Mouse (Mus musculus): ENCODE results near the gene Slc2a4. TPM values are rescaled to one million over a fixed set of nuclear protein-coding genes. Genes with fewer than 3 reads are reported as not detected.
A peak's percentile ranks its signal among the peaks of the same experiment; 100 is the strongest.

Slc2a4 gene
- polyA plus RNA-seq, 1 experiment from 2014 or later = 3.9 TPM

DNA sequence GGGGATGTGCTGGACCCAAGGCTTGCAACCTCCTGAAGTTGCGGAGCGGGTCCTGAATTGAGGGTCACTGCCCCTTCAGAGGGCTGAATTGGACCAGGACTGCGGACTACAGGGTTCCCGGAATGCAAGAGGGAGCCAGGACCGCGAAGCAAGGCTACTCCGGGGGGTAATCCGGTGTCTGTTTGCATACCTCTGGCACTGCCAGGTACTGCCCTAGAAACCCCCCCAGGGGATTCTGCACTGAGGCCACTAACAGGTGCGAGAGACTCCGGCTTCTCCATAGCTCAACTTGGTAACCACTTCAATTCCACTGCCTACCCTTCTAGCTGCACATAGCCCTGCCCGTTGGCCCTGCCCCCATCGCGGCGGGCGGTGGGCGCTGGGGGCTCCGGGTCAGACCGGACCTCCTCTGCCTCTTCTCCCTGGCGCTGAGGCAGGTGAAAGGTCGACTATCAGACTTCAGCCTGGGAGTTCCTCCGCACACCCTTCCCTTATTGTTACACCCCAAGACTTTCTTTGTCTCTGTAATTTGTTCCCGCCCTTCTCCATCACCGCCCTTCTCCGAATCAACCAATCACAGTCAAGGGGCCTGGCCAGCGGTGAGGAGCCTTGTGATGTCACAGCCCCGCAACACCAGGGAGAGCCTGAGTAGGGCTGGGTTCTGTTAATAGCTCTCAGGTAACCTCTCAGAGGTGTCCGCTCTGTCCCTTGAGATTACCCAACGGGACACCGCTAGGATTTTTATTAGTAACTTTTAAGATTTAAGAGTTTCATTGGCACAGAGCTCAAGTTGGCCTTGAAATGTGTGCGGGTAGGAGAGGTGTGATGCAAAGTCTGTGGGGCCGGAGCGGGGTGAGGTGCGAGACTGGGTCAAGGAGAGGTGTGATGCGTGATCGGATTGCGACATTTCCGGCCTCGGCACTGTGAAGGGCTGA lies 47.2 kb downstream of the Slc2a4 start, which contains the start of the genes 2810408A11Rik and Neurl4:
2810408A11Rik (minus strand) TSS at position 517 of the 935 bp plus-strand sequence.
Neurl4 (plus strand) TSS at position 602 of the 935 bp plus-strand sequence.
- H3K4me1 ChIP-seq (replicated peaks) = peaks cover 36% of the 10 kb centered on the region
- peak within 1 kb of the TSS; percentile 97 for H3K9ac ChIP-seq
- H3K36me3 ChIP-seq = peaks cover 29% of the 10 kb centered on the region
- H3K4me2 ChIP-seq = peak within 1 kb of the TSS; percentile 94
- no peaks in the 10 kb centered on the region for H3K27me3 ChIP-seq
- ATAC-seq (ENCODE audit: low FRiP score) = peak; percentile 93
- peak within 1 kb of the TSS; percentile 89 for H3K4me3 ChIP-seq
- under 1% methylated on average over 38 of the region's 38 CpGs for WGBS
- H3K27ac ChIP-seq = peak within 1 kb of the TSS; percentile 99
- no peaks in the 10 kb centered on the region for H3K9me3 ChIP-seq

DNA sequence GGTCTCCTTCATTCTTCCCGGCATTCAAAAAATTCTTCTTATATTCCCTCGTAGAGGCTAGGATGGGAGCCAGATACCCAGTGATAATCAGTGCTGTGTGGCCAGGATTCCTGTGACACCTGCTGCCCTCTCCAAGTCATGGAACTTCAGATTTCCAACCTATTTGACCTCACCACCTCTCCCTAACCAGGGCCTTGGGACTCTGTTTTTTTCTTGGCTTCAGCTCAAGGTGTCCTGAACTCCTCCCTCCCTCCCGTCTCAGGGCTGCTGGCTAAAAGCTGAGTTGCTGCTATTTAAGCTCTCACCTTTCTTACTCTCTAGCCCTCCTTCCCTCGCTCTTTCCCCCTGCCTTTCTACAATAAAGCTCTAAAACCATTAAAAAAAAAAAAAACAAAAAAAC lies 48.1 kb downstream of the Slc2a4 start:
- peaks cover 21% of the 10 kb centered on the region for H3K36me3 ChIP-seq
- H3K27ac ChIP-seq = peak overlapping the region; percentile 99; the same call in 1 of the 2 replicates
- H3K4me1 ChIP-seq (replicated peaks) = peaks cover 36% of the 10 kb centered on the region
- ATAC-seq (ENCODE audit: low FRiP score) = no peak
- no peaks in the 10 kb centered on the region for H3K9me3 ChIP-seq
- H3K27me3 ChIP-seq = no peaks in the 10 kb centered on the region
- 35% methylated on average over 4 of the region's 4 CpGs for WGBS
- H3K9ac ChIP-seq = peak overlapping the region; percentile 97
- peak overlapping the region; percentile 94 for H3K4me2 ChIP-seq
- H3K4me3 ChIP-seq = peak overlapping the region; percentile 89

DNA sequence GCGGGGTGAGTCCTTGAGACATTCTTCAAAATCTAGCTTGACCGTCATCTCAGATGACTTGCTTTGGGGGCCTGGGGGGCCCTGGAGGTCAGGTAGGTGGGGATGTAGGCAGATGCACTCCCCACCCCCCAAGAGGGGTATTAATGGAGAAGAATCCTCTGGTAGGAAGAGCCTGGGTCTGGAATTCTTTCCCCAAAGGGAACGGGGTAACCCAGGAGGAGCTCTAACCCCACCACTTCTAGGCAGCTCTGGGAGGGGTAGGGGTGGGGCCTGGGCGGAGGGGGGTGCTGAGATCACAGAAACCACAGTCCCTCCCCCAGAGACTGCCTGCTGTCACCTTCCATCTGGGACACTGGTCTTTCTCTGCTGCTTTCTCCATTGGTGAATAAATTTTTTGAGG lies 52.7 kb downstream of the Slc2a4 start, which contains the start of gene Acap1:
Acap1 (minus strand) TSS at position 249 of the 400 bp plus-strand sequence.
- Histone ChIP-seq H3K4me1 (replicated peaks) (peaks cover 21% of the 10 kb centered on the region), H3K4me3 (no peak within 1 kb of the TSS), H3K36me3 (peaks cover 3% of the 10 kb centered on the region; the same call in 1 of the 2 replicates), H3K9ac (no peak within 1 kb of the TSS), H3K27ac (no peak within 1 kb of the TSS), H3K9me3 (no peaks in the 10 kb centered on the region), H3K27me3 (0 out of 2 replicates have a peak, but pooled peaks cover 3% of the 10 kb centered on the region), H3K4me2 (no peak within 1 kb of the TSS)
- ATAC-seq (ENCODE audit: low FRiP score) = no peak
- 84% methylated on average over 4 of the region's 4 CpGs for WGBS

DNA sequence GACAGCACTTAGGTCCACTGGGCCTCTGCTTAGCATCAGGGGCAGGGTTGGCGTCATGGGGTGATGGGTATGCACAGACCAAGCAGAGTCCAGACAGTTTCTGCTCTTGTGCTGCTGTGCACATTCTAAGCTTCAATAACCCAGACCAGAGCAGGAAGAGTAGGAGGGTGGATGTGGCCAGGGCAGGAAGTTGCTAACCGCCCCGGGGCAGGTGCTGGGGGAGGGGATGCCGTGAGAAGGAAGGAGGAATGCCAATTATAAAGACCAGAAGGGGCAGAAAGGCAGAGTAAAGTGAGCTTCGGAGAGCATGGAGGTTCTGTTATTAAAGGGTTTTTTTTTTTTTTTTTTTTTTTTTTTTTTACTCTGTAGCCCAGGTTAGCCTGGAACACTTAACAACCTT lies 53.3 kb downstream of the Slc2a4 start:
- H3K4me2 ChIP-seq = no peak overlapping the region
- peaks cover 17% of the 10 kb centered on the region for H3K4me1 ChIP-seq (replicated peaks)
- H3K4me3 ChIP-seq = no peak overlapping the region
- WGBS = 80% methylated on average over 5 of the region's 5 CpGs
- no peak overlapping the region for H3K9ac ChIP-seq
- no peak for ATAC-seq (ENCODE audit: low FRiP score)
- no peaks in the 10 kb centered on the region for H3K9me3 ChIP-seq
- peaks cover 3% of the 10 kb centered on the region; the same call in 1 of the 2 replicates for H3K36me3 ChIP-seq
- H3K27ac ChIP-seq = no peak overlapping the region
- H3K27me3 ChIP-seq = 0 out of 2 replicates have a peak, but pooled peaks cover 3% of the 10 kb centered on the region

Small RNA genes lying within 50 kb of the gene (microRNA-seq; reads per million reads assigned to microRNA genes)
- not detected for gene Gm44349

Other genes with a start within 250 kb of the Slc2a4 start
- gene Polr2a, start 189.6 kb downstream of the Slc2a4 start, polyA plus RNA-seq (2015; fragmentation: Nextera tagmentation; extraction: Ambion mirVana) = 18.8 and 20.4 TPM in 2 replicates
- gene Slc35g3, start 186.2 kb downstream of the Slc2a4 start, polyA plus RNA-seq (2015; fragmentation: Nextera tagmentation; extraction: Ambion mirVana) = 0.35 and 0.87 TPM in 2 replicates
- 3.2 TPM in 2 replicates for gene Zbtb4, start 182.3 kb downstream of the Slc2a4 start, polyA plus RNA-seq (2015; fragmentation: Nextera tagmentation; extraction: Ambion mirVana)
- gene Chrnb1, start 152.2 kb downstream of the Slc2a4 start, polyA plus RNA-seq (2015; fragmentation: Nextera tagmentation; extraction: Ambion mirVana) = 1.5 and 2.6 TPM in 2 replicates
- 4.8 and 5.5 TPM in 2 replicates for gene Fgf11, start 146.3 kb downstream of the Slc2a4 start, polyA plus RNA-seq (2015; fragmentation: Nextera tagmentation; extraction: Ambion mirVana)
- gene Tmem102, start 142.6 kb downstream of the Slc2a4 start, polyA plus RNA-seq (2015; fragmentation: Nextera tagmentation; extraction: Ambion mirVana) = 1.1 TPM in 2 replicates
- gene Gm39566, start 132.9 kb downstream of the Slc2a4 start, polyA plus RNA-seq (2015; fragmentation: Nextera tagmentation; extraction: Ambion mirVana) = not detected in 2 replicates
- 0.10 TPM in 1 of 2 replicates, not detected in the other for gene Spem2, start 129.7 kb downstream of the Slc2a4 start, polyA plus RNA-seq (2015; fragmentation: Nextera tagmentation; extraction: Ambion mirVana)
- gene Spem1, start 126.0 kb downstream of the Slc2a4 start, polyA plus RNA-seq (2015; fragmentation: Nextera tagmentation; extraction: Ambion mirVana) = 0.70 and 0.81 TPM in 2 replicates
- 21.4 and 22.0 TPM in 2 replicates for gene Nlgn2, start 110.4 kb downstream of the Slc2a4 start, polyA plus RNA-seq (2015; fragmentation: Nextera tagmentation; extraction: Ambion mirVana)
- 368 and 374 TPM in 2 replicates for gene Tmem256, start 109.7 kb downstream of the Slc2a4 start, polyA plus RNA-seq (2015; fragmentation: Nextera tagmentation; extraction: Ambion mirVana)
- gene Plscr3, start 101.8 kb downstream of the Slc2a4 start, polyA plus RNA-seq (2015; fragmentation: Nextera tagmentation; extraction: Ambion mirVana) = 51.7 and 53.7 TPM in 2 replicates
- gene Tnk1, start 89.5 kb downstream of the Slc2a4 start, polyA plus RNA-seq (2015; fragmentation: Nextera tagmentation; extraction: Ambion mirVana) = 0.13 and 0.23 TPM in 2 replicates
- gene Tmem95, start 70.2 kb downstream of the Slc2a4 start, polyA plus RNA-seq (2015; fragmentation: Nextera tagmentation; extraction: Ambion mirVana) = not detected in 2 replicates
- gene Kctd11, start 66.8 kb downstream of the Slc2a4 start, polyA plus RNA-seq (2015; fragmentation: Nextera tagmentation; extraction: Ambion mirVana) = 2.0 and 2.5 TPM in 2 replicates
- gene Acap1, start 52.6 kb downstream of the Slc2a4 start, polyA plus RNA-seq (2015; fragmentation: Nextera tagmentation; extraction: Ambion mirVana) = 0.17 and 0.52 TPM in 2 replicates
- 10.3 and 11.7 TPM in 2 replicates for gene 2810408A11Rik, start 47.2 kb downstream of the Slc2a4 start, polyA plus RNA-seq (2015; fragmentation: Nextera tagmentation; extraction: Ambion mirVana)
- gene Neurl4, start 47.1 kb downstream of the Slc2a4 start, polyA plus RNA-seq (2015; fragmentation: Nextera tagmentation; extraction: Ambion mirVana) = 18.8 and 22.6 TPM in 2 replicates
- gene Gps2, start 34.3 kb downstream of the Slc2a4 start, polyA plus RNA-seq (2015; fragmentation: Nextera tagmentation; extraction: Ambion mirVana) = 72.4 and 77.3 TPM in 2 replicates
- 1,129 and 1,134 TPM in 2 replicates for gene Eif5a, start 26.2 kb downstream of the Slc2a4 start, polyA plus RNA-seq (2015; fragmentation: Nextera tagmentation; extraction: Ambion mirVana)
- gene Ybx2, start 12.4 kb downstream of the Slc2a4 start, polyA plus RNA-seq (2015; fragmentation: Nextera tagmentation; extraction: Ambion mirVana) = 4.0 and 7.1 TPM in 2 replicates
- 0.38 and 0.87 TPM in 2 replicates for gene Cldn7, start 16.6 kb upstream of the Slc2a4 start, polyA plus RNA-seq (2015; fragmentation: Nextera tagmentation; extraction: Ambion mirVana)
- gene Ctdnep1, start 33.0 kb upstream of the Slc2a4 start, polyA plus RNA-seq (2015; fragmentation: Nextera tagmentation; extraction: Ambion mirVana) = 22.4 and 22.7 TPM in 2 replicates
- 149 and 154 TPM in 2 replicates for gene Elp5, start 34.3 kb upstream of the Slc2a4 start, polyA plus RNA-seq (2015; fragmentation: Nextera tagmentation; extraction: Ambion mirVana)
- gene Gabarap, start 43.0 kb upstream of the Slc2a4 start, polyA plus RNA-seq (2015; fragmentation: Nextera tagmentation; extraction: Ambion mirVana) = 670 and 709 TPM in 2 replicates
- gene Phf23, start 47.6 kb upstream of the Slc2a4 start, polyA plus RNA-seq (2015; fragmentation: Nextera tagmentation; extraction: Ambion mirVana) = 72.9 and 74.8 TPM in 2 replicates
- 26.8 and 28.6 TPM in 2 replicates for gene Dvl2, start 52.4 kb upstream of the Slc2a4 start, polyA plus RNA-seq (2015; fragmentation: Nextera tagmentation; extraction: Ambion mirVana)
- 56.9 and 59.4 TPM in 2 replicates for gene Acadvl, start 67.2 kb upstream of the Slc2a4 start, polyA plus RNA-seq (2015; fragmentation: Nextera tagmentation; extraction: Ambion mirVana)
- gene Dlg4, start 68.8 kb upstream of the Slc2a4 start, polyA plus RNA-seq (2015; fragmentation: Nextera tagmentation; extraction: Ambion mirVana) = 28.1 TPM in 2 replicates
- gene Asgr1, start 105.9 kb upstream of the Slc2a4 start, polyA plus RNA-seq (2015; fragmentation: Nextera tagmentation; extraction: Ambion mirVana) = 1.5 and 1.7 TPM in 2 replicates
- gene Asgr2, start 144.5 kb upstream of the Slc2a4 start, polyA plus RNA-seq (2015; fragmentation: Nextera tagmentation; extraction: Ambion mirVana) = not detected in 2 replicates
- 0.88 and 0.95 TPM in 2 replicates for gene Mgl2, start 182.1 kb upstream of the Slc2a4 start, polyA plus RNA-seq (2015; fragmentation: Nextera tagmentation; extraction: Ambion mirVana)
- 0.47 and 1.3 TPM in 2 replicates for gene Clec10a, start 208.0 kb upstream of the Slc2a4 start, polyA plus RNA-seq (2015; fragmentation: Nextera tagmentation; extraction: Ambion mirVana)